Mouse (Mus musculus): Measurements from ENCODE around the gene Lsm12.
"Not testable (repeated sequence)": the region's sequence is repeated elsewhere in the genome, so short reads cannot be mapped to it uniquely, and the experiment has no call there.

DNA sequence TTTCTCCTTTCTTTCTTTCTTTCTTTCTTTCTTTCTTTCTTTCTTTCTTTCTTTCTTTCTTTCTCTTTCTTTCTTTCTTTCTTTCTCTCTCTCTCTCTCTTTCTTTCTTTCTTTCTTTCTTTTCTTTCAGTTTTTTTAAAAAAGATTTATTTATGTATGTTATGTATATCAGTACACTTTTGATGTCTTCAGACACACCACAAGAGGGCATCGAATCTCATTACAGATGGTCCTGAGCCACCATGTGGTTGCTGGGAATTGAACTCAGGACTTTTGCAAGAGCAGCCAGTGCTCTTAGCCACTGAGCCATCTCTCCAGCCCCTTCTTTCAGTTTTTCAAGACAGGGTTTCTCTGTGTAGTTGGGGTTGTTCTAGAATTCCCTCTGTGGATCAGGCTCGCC lies 27.1 kb downstream of the Lsm12 start:
- TF ChIP-seq CTCF (conservative IDR thresholded peaks at IDR 0.05 in 1 of 2, IDR thresholded peaks at IDR 0.05 in 1 of 2; ENCODE audit: low read depth in 2 of 2, low read length in 2 of 2) (peak in 1 of 2 experiments; percentile 56; a peak in 2 of 4 replicates), SMC3 (IDR thresholded peaks at IDR 0.05; ENCODE audit: low read depth, low read length) (peak; percentile 39)
- not testable (repeated sequence) for TF ChIP-seq ZNF384 (IDR thresholded peaks at IDR 0.05; ENCODE audit: low read depth, low read length); BHLHE40 (IDR thresholded peaks at IDR 0.05; ENCODE audit: low read depth, low read length); POLR2A (IDR thresholded peaks at IDR 0.05; ENCODE audit: low read depth, low read length); TBP (conservative IDR thresholded peaks at IDR 0.05; ENCODE audit: low read depth, low read length); MAZ (IDR thresholded peaks at IDR 0.05; ENCODE audit: low read depth, low read length); UBTF (IDR thresholded peaks at IDR 0.05; ENCODE audit: low read depth, low read length); SIN3A (IDR thresholded peaks at IDR 0.05; ENCODE audit: low read length); EP300 (IDR thresholded peaks at IDR 0.05; ENCODE audit: low read length)
